Mouse (Mus musculus) neural tube, postnatal 0 days (tissue): ENCODE results near the gene Rps10. TPM values are rescaled to one million over a fixed set of nuclear protein-coding genes. Genes with fewer than 3 reads are reported as not detected.

Source experiments
- polyA plus RNA-seq: library from polyadenylated mRNA; unstranded; fragments of >200 nt; fragmentation: Nextera tagmentation; extraction: Ambion mirVana; gene quantifications from 2 replicates; pipeline ENCODE4 v1.2.1, GENCODE M21; 2015

Rps10 gene
- polyA plus RNA-seq: 491 and 583 TPM in 2 replicates

GRCm38 (mm10) chr17:27636132-27637020, at the start of gene Rps10:
Gene Rps10, minus strand, starts transcription at chr17:27636669.

GRCm38 (mm10) chr17:27655089-27656010, 18.9 kb upstream of the Rps10 start, which contains the start of gene Pacsin1:
Gene Pacsin1, plus strand, starts transcription at chr17:27655509.

GRCm38 (mm10) chr17:27634871-27635574, 1.4 kb downstream of the Rps10 start, which contains the start of gene RPS10-NUDT3:
Gene RPS10-NUDT3, minus strand, starts transcription at chr17:27635222.

GRCm38 (mm10) chr17:27623360-27624326, 12.8 kb downstream of the Rps10 start, which contains the start of gene Nudt3:
Gene Nudt3, minus strand, starts transcription at chr17:27623495.

Other genes starting within 250 kb of the Rps10 start
- 14.1 and 17.1 TPM in 2 replicates for gene Grm4, start 115.3 kb downstream of the Rps10 start, polyA plus RNA-seq
- gene Hmga1, start 80.2 kb downstream of the Rps10 start, polyA plus RNA-seq: 125 and 151 TPM in 2 replicates
- 117 and 121 TPM in 2 replicates for gene AI413582, start 70.9 kb downstream of the Rps10 start, polyA plus RNA-seq
- gene Nudt3, start 13.2 kb downstream of the Rps10 start, polyA plus RNA-seq: 226 and 248 TPM in 2 replicates
- not detected in 2 replicates for gene RPS10-NUDT3, start 1.4 kb downstream of the Rps10 start, polyA plus RNA-seq
- gene Pacsin1, start 18.8 kb upstream of the Rps10 start, polyA plus RNA-seq: 104 and 105 TPM in 2 replicates
- gene Spdef, start 92.3 kb upstream of the Rps10 start, polyA plus RNA-seq: 2.3 TPM in 2 replicates
- 10.4 and 11.9 TPM in 2 replicates for gene D17Wsu92e, start 184.0 kb upstream of the Rps10 start, polyA plus RNA-seq
- gene Snrpc, start 201.5 kb upstream of the Rps10 start, polyA plus RNA-seq: 221 and 227 TPM in 2 replicates
- 4.3 and 5.7 TPM in 2 replicates for gene Uhrf1bp1, start 219.8 kb upstream of the Rps10 start, polyA plus RNA-seq